Mouse (Mus musculus) ovary, adult 10 weeks (tissue): ENCODE results near the gene Hdac7. TPM values are rescaled to one million over a fixed set of nuclear protein-coding genes. Genes with fewer than 3 reads are reported as not detected.

Source experiments
- polyA plus RNA-seq: library from polyadenylated mRNA; stranded (reverse); fragments of 350-450 nt; fragmentation: Illumina TruSeq; extraction: RNeasy Lipid Tissue Mini Kit (QIAGEN cat#74804); gene quantifications from one replicate; pipeline ENCODE4 v1.2.3, GENCODE M21; 2014

The Hdac7 gene
- polyA plus RNA-seq, result 3.2 TPM

GRCm38 (mm10) chr15:97844037-97845034 lies at the start of gene Hdac7:
Gene Hdac7, minus strand, starts transcription at chr15:97844502.

GRCm38 (mm10) chr15:97778311-97779098 lies 65.8 kb downstream of the Hdac7 start, which contains the start of gene Slc48a1:
Gene Slc48a1, plus strand, starts transcription at chr15:97778520.

GRCm38 (mm10) chr15:97767280-97768186 lies 76.8 kb downstream of the Hdac7 start, which contains the start of gene Rapgef3:
Gene Rapgef3, minus strand, starts transcription at chr15:97767972.

Other genes starting within 250 kb of the Hdac7 start
- 30.4 TPM for gene Rpap3, start 138.7 kb downstream of the Hdac7 start, polyA plus RNA-seq
- 0.54 TPM for gene Endou, start 113.2 kb downstream of the Hdac7 start, polyA plus RNA-seq
- gene Rapgef3, start 76.5 kb downstream of the Hdac7 start, polyA plus RNA-seq, result not detected
- 29.7 TPM for gene Slc48a1, start 66.0 kb downstream of the Hdac7 start, polyA plus RNA-seq
- gene Vdr, start 66.1 kb upstream of the Hdac7 start, polyA plus RNA-seq, result 1.7 TPM
- 10.4 TPM for gene Tmem106c, start 119.7 kb upstream of the Hdac7 start, polyA plus RNA-seq
- gene Col2a1, start 160.2 kb upstream of the Hdac7 start, polyA plus RNA-seq, result not detected
- 5.7 TPM for gene Pfkm, start 248.1 kb upstream of the Hdac7 start, polyA plus RNA-seq
- gene Senp1, start 249.2 kb upstream of the Hdac7 start, polyA plus RNA-seq, result 52.8 TPM